Mouse (Mus musculus) forebrain, embryonic 14.5 days (tissue): ENCODE data around the gene Rptor. TPM values are rescaled to one million over a fixed set of nuclear protein-coding genes. Genes with fewer than 3 reads are reported as not detected.

ENCODE experiments used
- ATAC-seq: fragments of 200-750 bp; cut with Nextera tagmentation; 2 replicates; pipeline ENCODE4 v1.8.0; 2017; ENCODE audit warnings: mild to moderate bottlenecking, moderate library complexity
- DNase-seq: peaks from one replicate; pipeline ENCODE4 v3.0.0-alpha.2; 2015; ENCODE audit warnings: low spot score
- H3K27ac ChIP-seq: fragments of 300-500 bp; sonication (generic); 2 replicates; pipeline ENCODE4 v1.5.1; 2014; ENCODE audit warnings: low read depth, mild to moderate bottlenecking, control low read depth, low read length, moderate library complexity
- H3K27me3 ChIP-seq: fragments of 300-500 bp; sonication (generic); replicated peaks from 2 replicates; pipeline ENCODE4 v1.6.1; 2014; ENCODE audit warnings: low read length, control low read depth, mixed read lengths; ENCODE audit not compliant: control insufficient read depth, insufficient read depth
- H3K36me3 ChIP-seq: fragments of 300-500 bp; sonication (generic); 2 replicates; pipeline ENCODE4 v1.6.1; 2014; ENCODE audit warnings: low read length, control low read depth; ENCODE audit not compliant: control insufficient read depth, insufficient read depth
- H3K4me1 ChIP-seq: fragments of 300-500 bp; sonication (generic); 2 replicates; pipeline ENCODE4 v1.6.1; 2014; ENCODE audit warnings: antibody characterized with exemption, low read length, control low read depth; ENCODE audit not compliant: control insufficient read depth, insufficient read depth
- H3K4me2 ChIP-seq: fragments of 300-500 bp; sonication (generic); 2 replicates; pipeline ENCODE4 v1.6.1; 2014; ENCODE audit warnings: mild to moderate bottlenecking, control low read depth, low read length
- H3K4me3 ChIP-seq: fragments of 300-500 bp; sonication (generic); 2 replicates; pipeline ENCODE4 v1.5.1; 2014; ENCODE audit warnings: low read depth, low read length, control low read depth
- H3K9ac ChIP-seq: fragments of 300-500 bp; sonication (generic); 2 replicates; pipeline ENCODE4 v1.6.1; 2014; ENCODE audit warnings: mild to moderate bottlenecking, low read length, control low read depth, moderate library complexity
- H3K9me3 ChIP-seq: fragments of 300-500 bp; sonication (generic); replicated peaks from 2 replicates; pipeline ENCODE4 v1.6.1; 2016; ENCODE audit warnings: low read length, control low read depth, mixed read lengths; ENCODE audit not compliant: control insufficient read depth
- WGBS: fragments of 180-500 bp; shearing (Covaris S2); extraction: QIAGEN DNeasy Blood & Tissue Kit; methylation state at CpG from one replicate; pipeline ENCODE4 v1.1.7; 2014; 5-methylcytosine and 5-hydroxymethylcytosine counted together
- polyA plus RNA-seq: library from polyadenylated mRNA; unstranded; fragments of >200 nt; fragmentation: Nextera tagmentation; extraction: Ambion mirVana; gene quantifications from 2 replicates; pipeline ENCODE4 v1.2.1, GENCODE M21; 2014

Gene Rptor
- polyA plus RNA-seq, 1 experiment from 2014 or later: 7.0 TPM

- no peak for DNase-seq
- H3K9me3 ChIP-seq: no peaks in the 10 kb centered on the region
- no peaks in the 10 kb centered on the region for H3K27me3 ChIP-seq
These were observed 186.4 kb downstream of the Rptor start for GRCm38 (mm10) chr11:119788919-119789713.

DNA sequence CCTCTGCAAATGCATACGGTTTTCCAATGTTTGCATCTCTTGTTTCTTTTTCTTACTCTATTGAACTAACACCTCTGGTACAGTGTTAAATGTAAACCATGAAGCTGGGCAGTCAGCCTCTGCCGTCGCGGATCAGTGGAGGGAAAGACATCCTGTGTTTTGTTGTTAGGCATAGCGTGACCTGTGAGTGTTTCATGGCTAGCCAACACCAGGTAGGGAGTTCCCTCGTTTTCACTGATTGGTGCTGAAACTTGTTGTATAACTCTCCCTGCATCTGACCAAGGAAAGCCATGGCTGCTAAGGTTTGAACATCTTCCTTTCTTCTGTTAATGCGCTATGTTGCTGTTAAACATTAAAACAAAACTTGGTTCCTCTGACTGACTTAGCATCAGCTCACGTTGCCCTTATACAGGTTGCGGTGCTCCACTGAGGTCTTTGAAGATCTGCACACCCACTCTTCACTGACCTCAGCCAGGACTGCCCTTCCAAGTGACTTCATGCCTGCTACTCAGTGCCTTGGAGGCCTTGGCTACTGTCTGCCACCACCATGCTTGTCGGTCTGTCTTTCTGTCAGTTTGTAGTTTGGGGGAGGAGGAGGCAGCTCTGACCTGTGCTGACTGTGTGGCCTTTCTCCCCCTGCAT is 189.3 kb downstream of the Rptor start:
- H3K4me3 ChIP-seq: no peak overlapping the region
- H3K36me3 ChIP-seq: no peaks in the 10 kb centered on the region
- ATAC-seq (no peak), DNase-seq (no peak)
- no peak overlapping the region for H3K4me2 ChIP-seq
- H3K27ac ChIP-seq: no peak overlapping the region
- no peaks in the 10 kb centered on the region for H3K27me3 ChIP-seq
- peaks cover 13% of the 10 kb centered on the region for H3K4me1 ChIP-seq
- WGBS: 92% methylated on average over 10 of the region's 10 CpGs
- no peak overlapping the region for H3K9ac ChIP-seq
- no peaks in the 10 kb centered on the region for H3K9me3 ChIP-seq

More at GRCm38 (mm10) chr11:119788919-119789713, 186.4 kb downstream of the Rptor start:
- Histone ChIP-seq H3K4me3 (no peak overlapping the region), H3K9ac (0 out of 2 replicates have a peak overlapping the region, but pooled peaks have one; percentile 17), H3K27ac (peak overlapping the region; percentile 62; the same call in 1 of the 2 replicates), H3K4me2 (no peak overlapping the region), H3K4me1 (peaks cover 15% of the 10 kb centered on the region), H3K36me3 (no peaks in the 10 kb centered on the region)
- ATAC-seq: no peak
- 79% methylated on average over 3 of the region's 3 CpGs for WGBS

DNA sequence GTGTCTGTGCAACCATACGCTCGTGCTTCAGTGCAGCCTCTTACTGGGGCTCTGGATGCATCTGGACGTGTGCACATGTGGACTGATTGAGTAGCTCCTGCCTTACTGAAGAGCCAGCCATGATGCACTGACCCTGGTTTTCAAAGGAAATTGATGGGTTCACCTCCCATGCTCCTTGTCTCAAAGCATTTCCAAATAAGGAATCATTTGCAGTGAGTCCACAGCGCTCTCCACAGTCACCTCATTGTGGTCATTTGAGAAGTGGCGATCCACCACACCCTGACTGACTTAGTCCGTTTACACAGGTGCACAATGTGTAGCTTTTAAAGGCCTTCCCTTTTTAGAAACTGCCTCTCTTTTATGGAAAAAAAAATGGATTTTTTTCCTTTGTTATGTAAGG is 190.7 kb downstream of the Rptor start:
- H3K4me3 ChIP-seq: no peak overlapping the region
- H3K9ac ChIP-seq: no peak overlapping the region
- DNase-seq: no peak
- ATAC-seq: no peak
- H3K27me3 ChIP-seq: no peaks in the 10 kb centered on the region
- H3K9me3 ChIP-seq: no peaks in the 10 kb centered on the region
- H3K36me3 ChIP-seq: no peaks in the 10 kb centered on the region
- no peak overlapping the region for H3K27ac ChIP-seq
- WGBS: 85% methylated on average over 6 of the region's 6 CpGs
- H3K4me2 ChIP-seq: no peak overlapping the region
- H3K4me1 ChIP-seq: peaks cover 10% of the 10 kb centered on the region

- no peak overlapping the region for H3K4me3 ChIP-seq
- no peaks in the 10 kb centered on the region for H3K9me3 ChIP-seq
- WGBS: 100% methylated on average over 1 of the region's 1 CpGs
- no peak overlapping the region for H3K4me2 ChIP-seq
- no peaks in the 10 kb centered on the region for H3K27me3 ChIP-seq
- DNase-seq: no peak
- no peak for ATAC-seq
- H3K9ac ChIP-seq: no peak overlapping the region
- H3K27ac ChIP-seq: no peak overlapping the region
- no peaks in the 10 kb centered on the region for H3K36me3 ChIP-seq
- H3K4me1 ChIP-seq: peaks cover 5% of the 10 kb centered on the region
These were observed 191.3 kb downstream of the Rptor start for GRCm38 (mm10) chr11:119794020-119794419.

DNA sequence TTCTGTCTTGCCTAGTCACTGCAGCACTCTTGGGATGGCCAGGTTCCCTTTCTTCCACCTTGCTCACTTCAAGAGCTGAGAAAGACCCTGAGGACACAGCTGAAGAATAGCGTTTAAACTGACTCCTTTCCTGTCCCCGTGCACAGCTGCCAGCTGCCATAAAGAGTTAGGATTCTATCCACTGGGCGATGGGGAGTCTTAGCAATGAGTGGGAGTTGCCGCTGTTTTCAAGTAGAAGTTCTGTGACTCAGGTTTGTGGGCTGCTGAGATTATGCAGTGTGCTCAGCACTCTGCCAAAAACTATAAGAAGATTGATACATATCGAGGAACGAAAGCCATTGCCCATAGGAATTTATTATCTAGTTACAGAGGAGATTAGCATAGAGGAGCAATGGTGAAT is 192.0 kb downstream of the Rptor start:
- Histone ChIP-seq H3K27ac (no peak overlapping the region), H3K27me3 (no peaks in the 10 kb centered on the region), H3K9me3 (no peaks in the 10 kb centered on the region), H3K36me3 (no peaks in the 10 kb centered on the region), H3K4me1 (peaks cover 2% of the 10 kb centered on the region; the same call in 1 of the 2 replicates), H3K4me3 (no peak overlapping the region), H3K4me2 (no peak overlapping the region), H3K9ac (no peak overlapping the region)
- no peak for ATAC-seq
- no peak for DNase-seq
- 91% methylated on average over 6 of the region's 6 CpGs for WGBS

- ATAC-seq: no peak
These were observed 193.7 kb downstream of the Rptor start for GRCm38 (mm10) chr11:119796406-119796805.

GRCm38 (mm10) chr11:119796846-119797245 is 194.1 kb downstream of the Rptor start:
- H3K4me2 ChIP-seq: no peak overlapping the region

More at GRCm38 (mm10) chr11:119796406-119796805, 193.7 kb downstream of the Rptor start:
- whole genome bisulfite sequencing: 60% methylated on average over 7 of the region's 7 CpGs
- Histone ChIP-seq H3K27ac (no peak overlapping the region), H3K9me3 (no peaks in the 10 kb centered on the region), H3K36me3 (no peaks in the 10 kb centered on the region), H3K4me2 (no peak overlapping the region), H3K4me3 (no peak overlapping the region), H3K27me3 (no peaks in the 10 kb centered on the region), H3K4me1 (peaks cover 2% of the 10 kb centered on the region; the same call in 1 of the 2 replicates), H3K9ac (no peak overlapping the region)
- DNase-seq: no peak

DNA sequence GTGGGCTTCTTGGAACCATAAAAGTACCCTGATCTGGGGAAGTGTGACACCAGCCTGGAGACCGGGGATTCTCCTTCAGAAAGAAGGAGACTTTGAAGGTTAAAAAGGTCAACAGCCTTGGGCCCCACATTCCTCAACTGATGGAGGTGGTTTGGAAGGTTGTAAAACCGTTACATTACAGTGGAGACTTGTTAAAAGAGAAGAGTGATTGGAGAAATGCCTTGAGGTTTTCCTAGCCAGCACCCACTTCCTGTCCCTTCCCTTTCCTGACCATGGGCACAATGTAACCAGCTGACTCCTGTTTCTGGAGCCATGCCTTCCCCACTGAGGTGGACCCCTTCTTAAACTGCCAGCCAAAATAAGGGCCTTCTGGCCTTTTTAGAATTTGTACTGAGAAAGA is 196.8 kb downstream of the Rptor start:
- Histone ChIP-seq H3K27ac (no peak overlapping the region), H3K36me3 (no peaks in the 10 kb centered on the region), H3K9me3 (no peaks in the 10 kb centered on the region), H3K4me1 (peaks cover 2% of the 10 kb centered on the region; the same call in 1 of the 2 replicates), H3K4me3 (no peak overlapping the region), H3K9ac (no peak overlapping the region), H3K4me2 (no peak overlapping the region), H3K27me3 (no peaks in the 10 kb centered on the region)
- 81% methylated on average over 2 of the region's 2 CpGs for WGBS
- DNase-seq (no peak), ATAC-seq (no peak)

More at GRCm38 (mm10) chr11:119796846-119797245, 194.1 kb downstream of the Rptor start:
- no peak overlapping the region for H3K27ac ChIP-seq
- no peaks in the 10 kb centered on the region for H3K9me3 ChIP-seq
- no peak overlapping the region for H3K9ac ChIP-seq
- H3K4me3 ChIP-seq: no peak overlapping the region
- ATAC-seq: no peak
- DNase-seq: no peak
- 91% methylated on average over 7 of the region's 7 CpGs for WGBS
- H3K36me3 ChIP-seq: no peaks in the 10 kb centered on the region
- no peaks in the 10 kb centered on the region for H3K27me3 ChIP-seq
- peaks cover 2% of the 10 kb centered on the region; the same call in 1 of the 2 replicates for H3K4me1 ChIP-seq

DNA sequence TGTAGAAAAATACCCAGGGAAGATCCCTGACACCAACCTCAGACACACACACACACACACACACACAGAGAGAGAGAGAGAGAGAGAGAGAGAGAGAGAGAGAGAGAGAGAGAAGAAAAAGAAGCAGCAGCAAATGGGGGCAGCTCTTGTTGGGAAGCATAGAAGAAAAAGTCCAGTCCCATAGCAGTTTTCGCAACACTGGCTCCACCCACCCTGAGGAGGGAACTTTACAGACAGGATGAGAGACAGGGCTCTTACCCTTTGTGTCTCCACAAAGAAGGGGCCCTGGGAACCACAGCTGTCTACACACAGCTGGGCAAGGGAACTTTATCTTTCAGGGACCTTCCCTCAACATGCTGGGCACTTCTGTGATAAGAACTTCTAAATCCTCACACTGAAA is 199.2 kb downstream of the Rptor start:
- Histone ChIP-seq H3K4me2 (no peak overlapping the region), H3K9me3 (no peaks in the 10 kb centered on the region), H3K4me1 (no peaks in the 10 kb centered on the region), H3K27ac (no peak overlapping the region), H3K4me3 (no peak overlapping the region), H3K9ac (no peak overlapping the region), H3K36me3 (no peaks in the 10 kb centered on the region), H3K27me3 (no peaks in the 10 kb centered on the region)
- DNase-seq (no peak), ATAC-seq (no peak)
- WGBS: 69% methylated on average over 1 of the region's 1 CpGs
